Mouse (Mus musculus) cerebellum, adult 11 months (tissue): ENCODE measurements at regions not wholly inside any gene's neighbourhood (a gene's known extent, or its start where the extent isn't known, plus 50 kb on each side); places are given as distances from the start of the nearest gene placed in this dataset.
"Not testable (repeated sequence)": the region's sequence is repeated elsewhere in the genome, so short reads cannot be mapped to it uniquely, and the experiment has no call there.

Experiments
- DNase-seq: peaks from one replicate; pipeline ENCODE4 v3.0.0; 2022

DNA sequence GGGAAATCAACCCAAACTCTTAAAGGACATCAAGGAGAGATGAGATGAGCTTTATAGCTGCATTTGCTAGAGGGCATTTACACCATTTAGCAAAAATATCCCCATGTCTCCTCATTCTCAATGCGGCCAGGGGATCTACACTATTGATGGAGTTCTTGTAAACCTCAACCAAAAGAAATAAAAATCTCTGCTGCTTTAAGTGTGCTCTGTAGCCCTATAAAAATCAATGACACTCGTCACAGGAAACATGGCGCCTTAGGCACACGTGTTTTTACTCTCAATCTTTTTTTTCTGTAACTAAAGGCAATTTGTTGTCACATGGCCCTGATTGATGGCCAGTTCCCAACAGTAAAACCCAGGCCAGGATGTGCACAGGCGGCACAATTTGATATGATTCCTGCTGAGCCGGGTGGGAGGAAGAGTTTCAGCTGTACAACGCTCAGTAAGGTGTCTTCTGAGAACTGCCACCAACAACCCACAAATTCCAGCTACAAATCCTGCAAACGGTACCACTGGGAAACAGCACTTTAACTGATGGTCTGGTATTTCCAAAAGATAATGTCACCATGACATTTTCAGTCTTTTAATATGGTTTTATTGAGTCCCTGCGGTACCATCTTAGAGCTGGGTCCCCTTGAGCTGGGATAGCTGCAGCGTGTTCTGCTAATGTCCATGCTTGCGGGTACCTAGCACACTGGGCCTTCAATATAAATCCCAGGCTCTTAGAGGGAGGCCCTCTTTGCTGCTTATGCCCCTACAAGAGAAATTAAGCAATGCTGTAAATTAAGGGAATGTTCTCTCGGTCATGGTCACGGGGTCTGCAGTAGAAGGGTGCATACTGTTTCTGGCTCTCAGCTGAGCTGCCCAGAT lies 78.8 kb downstream of the Tpbg start:
- DNase-seq = no peak

GRCm38 (mm10) chr9:85925259-85925658 lies 83.1 kb downstream of the Tpbg start:
- DNase-seq = no peak

- DNase-seq = no peak
Measured at GRCm38 (mm10) chr9:85932209-85932608, 90.0 kb downstream of the Tpbg start.

DNA sequence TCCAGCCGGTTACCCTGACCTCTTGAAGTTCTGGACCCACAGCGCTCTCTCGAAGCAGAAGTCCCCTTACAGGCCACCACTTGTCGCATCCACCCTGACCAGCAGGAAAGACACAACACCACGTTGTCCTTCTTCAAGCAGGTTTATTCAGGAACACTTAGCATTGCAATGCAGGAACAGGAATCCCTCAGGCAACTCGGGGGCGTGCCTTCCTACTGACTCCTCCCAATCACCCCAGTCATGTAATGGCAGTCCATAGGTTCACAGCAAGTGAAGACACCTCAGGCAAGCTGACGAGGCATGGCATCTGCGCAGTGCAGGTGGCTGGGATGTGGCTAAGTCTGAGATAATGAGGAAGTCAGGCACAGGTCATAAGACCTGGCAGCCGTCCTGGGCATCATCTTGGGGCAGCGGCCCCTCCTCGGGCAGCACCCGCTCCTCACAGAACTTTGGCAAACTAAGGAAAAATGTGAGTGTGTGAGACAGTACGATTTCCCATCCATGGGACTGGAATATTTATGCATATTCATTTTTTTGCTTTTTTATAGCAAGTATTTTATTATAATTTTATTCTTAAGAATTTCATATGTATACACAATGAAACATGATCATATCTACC lies 101.0 kb downstream of the Tpbg start:
- not testable (repeated sequence) for DNase-seq

GRCm38 (mm10) chr9:85948495-85949137 lies 106.4 kb downstream of the Tpbg start:
- no peak for DNase-seq

GRCm38 (mm10) chr9:85951777-85952176 lies 109.6 kb downstream of the Tpbg start:
- DNase-seq = no peak

DNA sequence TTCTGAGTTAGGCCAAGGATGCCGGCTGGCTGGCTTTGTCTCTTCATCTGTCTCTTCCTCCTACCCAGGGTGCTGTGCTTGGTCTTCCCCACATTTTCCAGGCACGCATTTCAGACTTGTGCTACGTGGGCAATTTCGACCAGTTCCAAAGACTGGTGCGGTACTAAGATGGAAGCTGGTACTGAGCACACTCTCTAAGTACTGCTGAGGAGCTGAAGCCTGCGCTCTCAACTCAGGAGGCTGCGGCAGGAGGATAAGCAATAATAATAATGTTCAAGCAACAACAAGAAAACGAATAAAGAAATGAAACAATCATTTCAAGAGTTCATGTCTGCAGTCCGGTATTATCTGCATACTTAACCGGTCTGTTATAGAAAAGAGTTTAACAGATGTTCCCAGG lies 127.9 kb downstream of the Tpbg start:
- DNase-seq = no peak

DNA sequence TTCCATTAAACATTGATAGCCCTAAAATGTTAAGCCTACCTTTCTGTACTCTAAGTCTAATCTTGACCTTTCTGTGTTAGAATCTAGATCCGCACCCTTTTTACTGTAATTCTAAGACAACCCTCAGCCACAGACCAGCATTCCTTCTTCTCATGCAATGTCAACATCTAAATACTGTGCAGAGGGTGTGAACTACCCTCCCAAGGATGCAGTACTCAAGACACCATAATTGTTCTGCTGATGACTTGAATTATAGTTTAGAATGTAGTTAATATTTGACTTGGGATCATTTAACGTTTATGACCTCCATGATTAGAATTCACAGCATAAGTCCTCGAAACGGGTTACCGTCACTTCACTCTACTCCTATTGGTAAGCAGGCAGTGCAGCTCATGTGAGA lies 139.2 kb downstream of the Tpbg start:
- DNase-seq = no peak

DNA sequence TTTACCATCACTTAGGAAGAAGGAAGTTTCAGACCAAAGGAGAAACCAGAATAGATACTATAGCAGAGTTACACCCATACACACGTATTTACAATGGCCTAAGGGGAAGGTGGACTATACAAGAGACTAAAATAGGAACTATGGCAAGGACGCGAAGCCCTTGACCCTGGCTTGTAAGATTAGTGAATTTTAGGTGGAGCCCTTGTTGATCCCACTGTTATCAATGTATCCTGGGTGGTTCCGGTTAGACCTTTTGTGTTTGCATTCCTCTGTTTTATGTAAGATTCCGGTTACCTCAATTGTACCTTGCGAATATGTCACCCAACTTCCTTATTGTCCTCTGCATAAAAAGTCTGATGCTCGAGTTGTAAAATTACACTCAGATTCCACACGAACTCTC lies 141.3 kb downstream of the Tpbg start:
- DNase-seq = not testable (repeated sequence)

GRCm38 (mm10) chr9:85985671-85986070 lies 143.5 kb downstream of the Tpbg start:
- DNase-seq = no peak

GRCm38 (mm10) chr9:85986142-85986541 lies 144.0 kb downstream of the Tpbg start:
- no peak for DNase-seq

GRCm38 (mm10) chr9:86002996-86003395 lies 160.8 kb downstream of the Tpbg start:
- DNase-seq = no peak

- DNase-seq = no peak
Measured at GRCm38 (mm10) chr9:86011661-86012060, 169.5 kb downstream of the Tpbg start.

DNA sequence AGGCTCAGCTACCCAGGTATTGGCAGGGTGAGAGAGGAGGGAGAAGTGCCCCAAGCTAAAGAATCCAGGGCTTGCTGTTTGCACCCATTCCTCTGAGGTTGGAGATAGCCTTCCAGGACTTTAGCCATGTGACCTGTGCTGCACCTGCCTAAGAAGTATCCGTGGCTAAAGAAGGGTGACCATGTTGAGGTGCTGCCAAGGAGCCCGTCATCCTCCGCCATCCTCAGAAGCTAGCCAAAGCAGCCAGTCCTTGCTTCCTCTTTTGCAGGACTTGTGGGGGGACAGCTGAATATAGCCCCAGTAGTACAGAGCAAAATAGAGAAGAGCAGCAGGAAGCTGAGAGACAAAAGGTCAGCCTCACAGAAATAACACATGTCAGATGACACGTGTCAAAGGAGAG lies 173.7 kb downstream of the Tpbg start:
- no peak for DNase-seq

DNA sequence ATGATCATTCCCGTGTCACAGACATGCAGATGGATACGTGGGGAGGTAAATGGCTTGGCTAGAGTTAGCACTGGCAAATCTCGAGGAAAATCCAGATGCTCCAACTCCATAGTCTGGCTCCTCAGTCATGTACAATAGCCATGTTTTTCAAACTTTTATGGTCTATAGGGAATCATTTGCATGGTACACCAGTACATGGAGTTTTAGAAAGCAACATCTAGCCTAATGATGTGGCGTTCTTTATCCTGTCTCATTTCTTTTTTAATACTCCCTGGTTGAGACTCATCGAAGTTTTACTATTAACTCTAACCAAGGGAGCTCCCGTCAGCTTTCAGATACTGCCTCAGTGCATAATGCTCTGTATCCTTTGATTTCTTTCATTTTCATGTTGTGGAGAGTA lies 178.0 kb downstream of the Tpbg start:
- DNase-seq = no peak

- DNase-seq = no peak
Measured at GRCm38 (mm10) chr9:86020765-86021164, 178.6 kb downstream of the Tpbg start.

GRCm38 (mm10) chr9:86030738-86031137 lies 188.6 kb downstream of the Tpbg start:
- DNase-seq = no peak

- no peak for DNase-seq
Measured at GRCm38 (mm10) chr9:86044098-86044497, 201.9 kb downstream of the Tpbg start.

GRCm38 (mm10) chr9:86058116-86058515 lies 215.9 kb downstream of the Tpbg start:
- DNase-seq = no peak

GRCm38 (mm10) chr9:86060049-86060448 lies 217.9 kb downstream of the Tpbg start:
- no peak for DNase-seq

GRCm38 (mm10) chr9:86061230-86061629 lies 219.1 kb downstream of the Tpbg start:
- DNase-seq = no peak

- no peak for DNase-seq
Measured at GRCm38 (mm10) chr9:86079275-86079674, 237.1 kb downstream of the Tpbg start.

GRCm38 (mm10) chr9:86081873-86082272 lies 239.7 kb downstream of the Tpbg start:
- DNase-seq = no peak

DNA sequence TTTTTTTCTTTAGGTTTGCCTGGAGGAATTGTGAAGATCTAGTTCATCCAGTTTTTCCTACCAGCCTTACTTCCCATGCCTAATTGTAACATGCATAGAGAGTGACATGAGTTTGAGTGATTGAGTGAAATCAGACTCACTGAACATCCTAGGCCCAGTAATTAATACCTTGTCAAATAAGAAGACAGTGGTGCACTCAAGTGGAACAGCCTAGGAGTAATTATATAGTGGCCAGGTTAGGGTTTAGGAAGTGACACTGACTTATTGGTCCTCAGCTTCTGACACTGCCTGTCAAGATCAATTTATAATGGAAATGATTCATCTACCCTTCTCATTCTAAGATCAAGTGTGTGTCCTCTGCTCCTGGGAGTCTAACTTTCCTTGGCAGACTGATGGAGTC lies 250.8 kb downstream of the Tpbg start:
- no peak for DNase-seq
